Mouse (Mus musculus): ENCODE measurements around the gene Trem2.
"Not testable (repeated sequence)": the region's sequence is repeated elsewhere in the genome, so short reads cannot be mapped to it uniquely, and the experiment has no call there.

Trem2 gene

DNA sequence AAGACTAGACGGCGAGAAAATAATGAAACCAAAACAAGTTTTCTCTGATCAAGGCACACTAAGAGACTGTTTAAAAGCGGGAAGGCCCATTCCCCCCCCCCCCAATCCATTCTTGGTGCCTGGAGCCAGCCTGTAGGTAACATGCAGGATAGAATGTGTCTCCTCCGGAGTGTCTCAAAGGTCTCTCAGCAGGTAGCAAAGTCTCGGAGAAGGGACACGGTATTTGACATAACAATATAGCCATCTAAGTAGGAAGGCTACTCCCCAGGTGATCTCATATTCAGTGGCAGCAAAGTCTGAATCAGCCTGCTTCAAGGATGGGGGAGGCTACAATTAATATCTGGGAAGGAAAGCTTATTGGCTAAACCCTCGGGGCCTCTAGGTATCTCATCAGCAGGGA, 6.8 kb downstream of the Trem2 start:
- DNase-seq: not testable (repeated sequence)

DNA sequence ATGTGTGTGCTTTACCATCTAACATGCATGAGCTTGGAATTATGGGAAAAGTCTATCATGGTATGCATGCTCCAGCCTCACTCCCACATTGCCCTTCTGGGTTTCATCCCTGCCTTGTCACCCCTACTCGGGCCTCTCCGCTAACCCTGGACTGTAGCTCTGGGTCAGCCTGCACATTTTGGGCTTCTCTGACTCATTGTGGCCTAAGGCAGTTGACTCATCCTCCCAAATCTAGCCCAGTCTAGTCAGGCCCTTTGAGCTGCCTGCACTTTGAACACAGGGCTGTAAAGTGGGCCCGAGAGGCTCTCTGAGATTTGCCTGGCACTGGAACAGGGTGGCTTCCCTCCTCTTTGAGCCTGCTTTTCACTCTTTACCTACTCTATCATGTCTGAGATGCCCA, 9.6 kb downstream of the Trem2 start:
- DNase-seq: no peak

DNA sequence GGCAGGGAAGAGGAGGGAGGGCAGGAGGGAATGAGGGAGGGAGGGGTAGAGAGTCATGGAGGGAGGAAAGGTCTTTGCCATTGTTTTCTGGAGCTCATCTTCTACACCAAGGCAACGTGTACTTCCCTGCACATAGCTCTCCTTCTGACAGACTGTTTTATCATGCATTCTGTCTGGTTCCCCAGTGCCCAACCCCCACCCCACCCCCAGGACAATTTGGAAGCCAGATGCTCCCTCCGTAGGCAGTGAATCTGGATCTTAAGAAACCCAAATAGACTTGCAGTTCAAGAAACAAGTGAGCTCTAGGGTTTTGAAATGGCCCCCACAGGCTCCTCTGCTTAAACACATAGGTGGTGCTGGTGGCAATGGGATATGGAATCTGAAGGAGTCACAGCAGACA, 11.7 kb downstream of the Trem2 start:
- no peak for DNase-seq

DNA sequence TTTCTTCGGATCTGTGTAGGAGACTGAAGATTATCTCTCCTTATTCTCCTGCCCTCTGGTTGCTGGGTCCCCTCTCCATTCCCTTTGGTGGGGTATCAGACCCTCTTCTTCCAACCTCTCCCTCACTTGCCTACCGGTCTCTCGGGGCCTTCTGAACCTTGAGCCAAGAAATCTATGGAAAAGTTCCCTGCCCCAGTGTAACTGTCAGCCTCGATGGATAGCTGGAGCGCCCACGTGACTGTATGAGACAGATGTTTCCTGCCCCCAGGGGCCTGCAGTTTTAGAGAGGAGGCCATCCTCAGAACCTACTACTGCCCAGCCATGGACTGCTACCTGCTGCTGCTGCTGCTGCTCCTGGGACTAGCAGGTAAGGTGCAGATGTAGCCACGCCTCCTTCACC, 13.4 kb downstream of the Trem2 start, which contains the start of gene Treml1:
Treml1 (plus strand) TSS at position 301 of the 400 bp plus-strand sequence.
- no peak for DNase-seq

DNA sequence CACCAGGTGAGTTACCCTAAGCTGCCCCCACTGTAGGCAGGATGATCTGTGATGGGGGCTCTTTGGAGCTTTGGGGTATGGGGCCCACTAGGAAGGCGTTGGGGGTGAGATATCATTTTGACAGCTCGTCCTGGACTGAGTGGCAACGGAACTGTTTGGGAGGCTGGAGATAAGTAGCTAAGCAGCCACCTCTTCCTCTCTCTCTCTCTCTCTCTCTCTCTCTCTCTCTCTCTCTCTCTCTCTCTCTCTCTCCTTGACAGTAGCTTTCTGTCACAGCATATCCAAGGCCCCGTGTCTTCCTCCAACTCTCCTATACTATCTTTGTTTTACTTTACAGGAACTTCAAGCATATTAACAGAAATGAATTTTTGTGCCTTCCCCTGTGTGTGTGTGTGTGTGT, 14.3 kb downstream of the Trem2 start:
- no peak for DNase-seq

DNA sequence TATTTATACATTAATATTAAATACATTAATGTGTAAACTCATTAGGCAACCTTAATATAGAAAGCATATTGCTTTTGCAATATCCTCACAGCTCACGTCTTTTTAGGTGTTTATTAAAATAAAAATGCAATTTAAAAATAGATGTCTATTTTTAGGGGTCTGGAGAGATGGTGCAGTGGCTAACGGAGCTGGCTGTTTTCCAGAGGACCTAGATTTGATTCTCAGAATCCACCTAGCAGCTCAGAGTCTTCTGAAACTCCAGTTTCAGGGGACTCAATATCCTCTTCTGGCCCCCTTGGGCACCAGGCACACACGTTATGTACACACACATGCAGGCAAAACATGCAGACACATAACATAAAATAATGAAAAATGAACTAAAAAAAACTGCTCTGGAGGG, 16.1 kb downstream of the Trem2 start:
- DNase-seq: no peak

DNA sequence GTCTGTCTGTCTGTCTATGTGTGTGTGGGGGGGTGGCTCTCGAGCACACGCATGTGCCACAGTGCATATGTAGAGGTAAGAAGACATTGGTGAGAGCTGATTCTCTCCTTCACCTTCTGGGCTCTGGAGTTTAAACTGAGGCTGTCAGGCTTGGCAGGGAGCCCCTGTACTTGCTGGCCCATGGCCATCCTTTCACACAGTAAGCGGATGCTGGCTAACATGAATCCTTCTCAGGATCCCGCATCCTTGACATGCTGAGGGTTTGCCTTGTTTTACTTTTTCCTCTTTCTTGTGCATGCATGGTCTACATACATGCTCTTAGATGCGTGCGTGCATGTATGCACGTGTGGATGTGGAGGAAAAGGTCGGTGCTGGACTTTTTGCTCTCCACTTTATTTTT, 16.8 kb downstream of the Trem2 start:
- no peak for DNase-seq

DNA sequence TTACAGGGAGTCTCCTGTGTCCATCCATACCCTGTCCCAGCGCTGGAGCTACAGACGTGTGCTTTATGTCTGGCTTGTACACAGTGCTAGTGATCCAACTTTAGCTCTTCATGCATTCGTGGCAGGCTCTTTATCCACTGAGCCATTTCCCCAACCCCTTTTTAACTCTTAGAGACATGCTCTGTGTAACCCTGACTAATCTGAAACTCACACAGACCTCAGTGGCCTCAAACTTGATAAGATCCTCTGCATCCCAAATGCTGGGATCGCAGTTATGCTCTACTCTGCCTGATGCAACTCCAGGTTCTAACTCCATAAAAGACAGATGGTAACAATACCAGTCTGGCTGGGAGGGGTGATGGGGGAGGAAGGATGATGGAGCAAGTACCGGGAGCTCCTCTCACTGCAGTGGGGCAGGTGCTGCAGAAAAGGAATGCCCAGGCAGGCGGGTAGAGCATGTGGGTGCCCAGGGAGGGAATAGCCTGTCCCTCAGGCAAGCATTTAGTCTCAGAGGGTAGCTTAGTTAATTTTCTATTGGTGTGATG, 17.3 kb downstream of the Trem2 start:
- no peak for DNase-seq

DNA sequence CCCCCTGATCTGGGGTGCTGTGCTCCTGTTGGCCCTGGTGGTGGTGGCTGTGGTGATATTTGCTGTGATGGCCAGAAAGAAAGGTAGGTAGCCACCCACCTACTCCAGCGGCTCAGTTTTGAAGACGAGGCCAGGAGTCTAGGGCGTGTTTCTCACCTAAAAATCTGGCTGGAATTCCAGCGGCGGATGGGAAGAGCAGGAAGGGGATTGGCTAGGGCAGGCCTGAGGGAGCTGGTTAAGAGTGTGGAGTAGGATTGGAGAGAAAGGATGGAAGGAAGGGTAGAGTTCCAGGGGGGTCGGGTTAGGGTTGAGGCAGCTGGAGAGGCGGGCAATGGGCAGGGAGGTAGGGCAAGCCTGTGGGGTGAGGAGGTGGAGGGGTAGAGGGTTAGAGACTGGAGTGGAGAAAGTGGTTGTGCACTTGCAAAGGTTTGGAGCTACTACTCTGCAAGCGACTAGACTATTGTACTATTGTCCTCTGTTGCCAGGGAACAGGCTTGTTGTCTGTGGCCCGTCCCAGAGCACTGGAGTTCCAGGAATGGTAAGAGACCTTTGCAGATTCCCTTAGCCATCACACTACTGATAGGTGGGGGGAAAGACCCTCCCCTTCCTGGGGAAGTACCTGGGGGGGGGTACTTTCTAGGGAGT, 19.4 kb downstream of the Trem2 start:
- DNase-seq: no peak

DNA sequence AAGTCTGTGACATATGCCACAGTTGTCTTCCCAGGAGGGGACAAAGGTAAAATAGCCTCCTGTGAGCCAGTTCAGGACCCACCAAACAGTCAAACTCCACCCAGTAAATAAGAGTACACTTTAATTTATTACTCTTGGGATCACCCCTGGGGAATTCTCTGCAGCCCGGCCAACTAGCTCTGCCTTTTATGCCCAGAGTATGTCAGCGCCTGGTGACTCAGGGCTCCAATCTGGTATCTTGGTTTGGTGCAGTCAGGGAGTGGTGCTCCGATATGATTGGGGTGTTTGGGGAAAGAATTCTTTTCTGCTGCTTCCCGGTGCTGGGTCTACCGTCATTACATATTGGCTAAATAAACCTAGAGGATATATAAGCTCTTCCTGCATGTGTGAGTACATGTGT, 20.6 kb downstream of the Trem2 start:
- no peak for DNase-seq

DNA sequence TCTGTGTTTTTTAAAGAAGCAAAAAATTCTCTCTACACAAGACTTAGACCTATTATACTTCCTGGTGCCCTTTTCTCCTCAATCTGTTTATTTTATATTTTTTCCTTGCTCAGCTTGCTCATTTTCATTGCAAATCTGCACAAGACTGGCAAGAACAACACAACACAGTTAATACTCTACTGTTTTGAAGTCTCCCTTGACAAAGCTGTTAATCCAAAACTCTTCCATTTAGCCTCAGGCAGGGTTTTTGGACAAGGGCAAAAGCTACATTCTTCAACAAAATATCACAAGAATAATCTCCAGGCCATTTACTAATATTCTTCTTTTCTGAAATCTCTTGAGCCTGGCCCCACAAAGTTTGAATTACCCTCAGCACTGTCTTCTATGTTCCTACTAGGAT, 25.4 kb downstream of the Trem2 start:
- no peak for DNase-seq

DNA sequence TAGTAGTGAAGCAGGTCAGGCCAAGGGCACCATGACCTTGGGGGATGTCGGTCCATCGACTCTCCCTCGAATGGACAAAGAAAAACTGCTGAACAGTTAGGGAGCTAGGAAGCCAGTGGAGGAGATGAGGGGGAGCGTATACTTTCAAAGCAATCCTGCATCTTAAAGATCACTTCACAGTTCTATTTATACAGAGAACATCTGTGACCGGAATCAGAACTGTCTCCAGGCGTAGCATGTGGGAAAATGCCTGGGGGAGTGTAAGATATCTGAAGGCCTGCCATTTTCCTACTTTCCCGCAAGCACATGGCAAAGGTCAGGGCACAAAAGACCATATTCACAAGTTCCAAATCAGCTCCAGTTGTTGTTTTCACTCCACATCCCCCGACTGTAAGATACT, 26.8 kb downstream of the Trem2 start:
- no peak for DNase-seq

DNA sequence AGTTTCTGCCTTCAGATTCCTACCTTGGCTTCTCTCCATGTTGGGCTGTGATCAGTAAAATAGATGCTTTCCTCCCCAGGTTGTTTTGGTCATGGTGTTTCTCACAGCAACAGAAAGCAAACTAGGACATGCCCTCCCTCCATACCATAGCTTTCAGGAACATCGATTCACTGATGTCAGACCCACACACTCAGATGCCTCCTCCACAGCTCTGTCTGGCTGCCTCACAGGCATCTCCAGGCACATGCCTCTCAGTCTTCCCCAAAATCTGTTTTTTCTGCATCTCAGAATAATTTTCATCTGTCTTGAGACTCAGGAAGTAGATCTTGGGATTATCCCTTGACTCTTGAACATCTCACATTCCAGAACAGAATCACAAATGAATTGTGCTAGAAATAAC, 29.9 kb downstream of the Trem2 start:
- no peak for DNase-seq

DNA sequence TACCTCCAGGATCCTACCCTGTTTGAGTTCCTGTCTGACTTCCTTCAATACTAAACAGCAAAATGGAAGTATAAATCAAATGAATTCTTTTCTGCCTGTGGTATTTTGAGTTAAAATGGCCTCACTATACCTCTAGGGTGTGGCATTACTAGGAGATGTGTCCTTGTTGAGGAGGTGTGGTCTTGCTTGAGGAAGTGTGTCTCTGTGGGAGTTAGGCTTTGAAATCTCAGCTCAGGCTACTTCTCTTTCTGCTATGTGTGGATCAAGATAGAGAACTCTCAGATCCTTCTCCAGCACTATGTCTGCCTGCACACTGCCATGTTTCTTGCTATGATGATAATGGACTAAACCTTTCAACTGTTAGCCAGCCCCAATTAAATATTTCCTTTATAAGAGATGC, 32.8 kb downstream of the Trem2 start:
- no peak for DNase-seq

DNA sequence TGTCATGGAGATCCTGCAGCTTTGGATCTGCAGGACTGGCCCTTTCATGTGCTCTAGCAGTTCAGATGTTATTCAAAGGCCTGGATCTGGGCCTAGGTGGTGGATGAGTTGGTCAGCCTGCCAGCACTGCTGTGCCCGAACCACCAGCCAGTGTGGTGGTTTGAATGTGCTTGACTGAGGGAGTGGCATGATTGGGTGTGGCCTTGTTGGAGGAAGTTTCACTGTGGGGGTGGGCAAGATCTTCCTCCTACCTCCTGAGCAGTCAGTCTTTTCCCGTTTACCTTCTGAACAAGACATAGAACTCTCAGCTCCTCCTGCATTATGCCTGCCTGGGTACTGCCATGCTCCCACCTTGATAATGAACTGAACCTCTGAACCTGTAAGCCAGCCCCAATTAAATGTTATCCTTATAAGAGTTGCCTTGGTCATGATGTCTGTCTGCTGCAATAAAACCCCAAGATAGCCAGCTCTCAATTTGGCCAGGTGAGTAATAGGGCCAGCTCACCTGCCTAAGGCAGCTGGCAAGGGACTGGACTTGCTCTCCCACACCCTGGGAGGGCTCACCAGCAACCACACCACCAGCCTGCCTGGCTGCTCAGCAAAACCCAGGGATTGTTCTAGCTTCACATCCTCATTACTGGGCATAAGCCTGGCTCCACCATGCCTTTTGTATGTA, 39.7 kb downstream of the Trem2 start:
- no peak for DNase-seq

DNA sequence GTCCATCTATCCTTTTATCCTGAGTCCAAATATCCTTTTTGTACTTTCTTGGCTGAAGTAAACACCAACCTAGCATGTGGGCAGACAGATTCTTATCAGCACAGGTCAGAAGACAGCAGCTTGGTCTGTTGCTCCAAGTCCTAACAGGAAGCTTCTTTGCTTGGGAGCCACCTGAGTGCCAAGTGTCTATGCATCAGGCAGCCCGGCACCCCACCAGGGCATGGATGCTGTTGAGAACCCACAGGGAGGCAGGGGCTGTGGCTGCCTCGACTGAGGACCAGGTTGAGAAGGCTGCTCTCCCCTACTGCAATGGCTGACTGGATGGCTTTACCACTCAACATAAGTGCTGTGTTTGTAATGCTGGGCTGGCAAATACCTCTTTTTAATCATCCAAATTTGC, 42.5 kb downstream of the Trem2 start:
- DNase-seq: no peak

DNA sequence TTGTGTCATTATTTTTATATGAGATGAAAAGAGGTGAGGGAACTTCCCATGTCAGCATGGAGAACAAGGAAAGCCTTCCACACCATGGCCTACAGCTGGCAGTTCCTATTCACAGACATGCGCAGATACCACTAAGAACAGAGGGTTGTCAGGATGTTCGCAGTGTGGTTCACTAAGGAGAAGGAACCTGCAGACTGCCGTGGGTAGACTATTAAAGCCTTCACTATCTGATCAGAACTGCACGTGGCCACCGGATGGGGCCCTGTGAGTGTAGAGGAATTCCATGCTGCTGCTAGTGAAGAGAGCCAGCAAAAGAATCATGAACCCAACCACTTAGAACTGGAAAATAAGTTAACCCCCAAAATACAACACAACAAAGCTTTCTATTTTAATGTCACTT, 43.2 kb downstream of the Trem2 start:
- no peak for DNase-seq

DNA sequence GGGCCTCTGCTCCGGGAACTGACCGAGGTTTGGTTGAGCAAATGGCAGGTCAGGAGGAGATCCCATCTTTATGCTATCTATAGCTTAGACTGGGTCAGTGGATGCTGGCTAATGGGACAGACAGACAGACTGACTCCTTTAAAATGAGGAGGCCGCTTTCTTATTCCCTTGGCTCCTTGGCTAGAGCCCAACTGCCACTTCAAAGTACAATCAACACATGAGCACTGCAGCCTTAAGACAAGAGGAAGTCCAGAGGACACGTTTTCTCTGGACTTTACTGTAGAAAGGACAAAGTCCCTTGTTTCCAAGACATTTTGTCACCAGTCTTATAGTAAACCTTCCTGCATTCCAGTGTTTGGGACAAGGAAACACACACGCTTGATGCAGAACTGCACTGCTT, 45.2 kb downstream of the Trem2 start:
- no peak for DNase-seq

DNA sequence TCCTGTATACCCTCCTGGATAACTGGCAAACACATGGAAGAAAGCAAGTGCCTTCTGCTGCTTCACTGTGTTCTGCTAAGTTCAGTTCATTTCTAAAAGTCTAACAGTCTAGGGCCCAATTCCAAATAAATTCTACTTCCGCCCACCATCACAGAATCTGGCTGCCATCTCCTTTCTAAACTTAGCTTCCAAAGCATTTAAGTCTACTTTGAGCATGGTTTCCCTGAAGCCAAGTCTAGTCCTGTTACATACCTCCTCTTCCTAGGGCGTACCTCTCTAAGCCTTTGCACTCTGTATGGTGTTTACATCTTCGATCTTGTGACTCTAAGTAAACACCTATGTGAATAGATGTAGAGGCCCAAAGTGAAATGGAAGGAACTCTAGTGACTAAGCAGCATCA, 46.4 kb downstream of the Trem2 start:
- DNase-seq: no peak

DNA sequence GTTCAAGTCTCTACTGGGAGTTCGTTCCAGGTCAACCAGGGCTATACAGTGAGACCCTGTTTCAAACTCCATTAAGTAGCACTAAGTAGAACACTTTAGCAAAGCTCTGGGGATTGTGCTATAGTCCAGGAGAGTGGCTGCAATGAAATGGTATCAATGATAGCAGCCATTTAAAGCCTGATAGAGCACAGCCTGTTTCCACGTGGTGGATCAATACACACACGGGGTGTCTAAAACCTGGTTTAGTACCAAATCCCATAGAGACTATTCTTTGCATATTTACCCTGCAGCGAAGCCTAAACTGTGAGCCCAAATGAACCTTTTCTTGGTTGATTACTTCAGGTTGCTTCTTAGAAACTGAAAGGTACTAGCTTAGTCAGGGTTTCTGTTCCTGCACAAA, 55.5 kb downstream of the Trem2 start:
- no peak for DNase-seq

DNA sequence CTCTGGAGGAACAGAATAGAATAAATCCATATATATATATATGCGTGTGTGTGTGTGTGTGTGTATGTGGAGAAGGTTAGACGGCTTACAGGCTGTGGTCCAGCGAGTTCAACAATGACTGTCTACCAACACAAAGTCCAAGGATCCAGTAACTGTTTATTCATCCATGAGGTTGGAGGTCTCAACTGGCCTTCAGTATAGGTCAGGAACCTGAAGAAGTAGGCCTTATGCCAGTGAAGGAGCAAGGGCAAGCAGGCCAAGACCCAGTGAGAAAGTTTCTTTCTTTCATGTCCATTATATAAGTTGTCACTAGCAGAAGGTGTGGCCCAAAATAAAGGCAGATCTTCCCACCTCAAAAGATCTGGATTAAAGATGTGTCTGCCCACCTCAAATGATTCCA, 56.5 kb downstream of the Trem2 start:
- DNase-seq: no peak
